Mouse (Mus musculus): Measurements from ENCODE around the gene Hacd2. TPM values are rescaled to one million over a fixed set of nuclear protein-coding genes. Genes with fewer than 3 reads are reported as not detected.

The Hacd2 gene
- polyA plus RNA-seq, 1 experiment: 38.2 TPM

GRCm38 (mm10) chr16:34991365-34991764 is 30.9 kb upstream of the Hacd2 start:
- H3K27ac ChIP-seq (ENCODE audit: insufficient read depth, low read length): no peak overlapping the region
- TF ChIP-seq CTCF (IDR thresholded peaks at IDR 0.05; ENCODE audit: extremely low read depth, insufficient read depth, low read length) (no peak), POLR2A (IDR thresholded peaks at IDR 0.05; ENCODE audit: extremely low read depth, insufficient read depth, low read length) (no peak)

DNA sequence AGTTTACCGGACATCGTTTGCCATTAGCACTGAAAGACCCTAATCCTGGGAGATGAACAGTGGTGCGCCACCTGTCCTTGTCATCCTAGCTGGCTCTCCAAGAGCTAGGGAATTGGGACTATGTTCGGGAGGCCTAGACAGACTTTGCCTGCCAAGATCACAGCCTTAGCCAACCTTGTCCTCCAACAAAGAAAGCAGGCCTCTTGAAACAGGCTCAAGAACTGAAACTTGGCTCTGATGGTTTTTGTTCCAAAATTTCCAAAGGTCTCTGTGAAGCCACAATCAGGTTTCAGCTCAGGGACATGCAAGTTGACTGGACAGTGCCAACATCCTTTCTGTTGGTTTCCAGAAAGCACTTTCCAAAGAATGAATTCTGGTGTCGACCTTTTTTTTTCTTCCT is 29.4 kb upstream of the Hacd2 start:
- Histone ChIP-seq H3K4me1 (ENCODE audit: control insufficient read depth, insufficient read depth, low read length) (peaks cover 9% of the 10 kb centered on the region), H3K27ac (ENCODE audit: insufficient read depth, low read length) (no peak overlapping the region), H3K4me3 (ENCODE audit: insufficient read depth, low read length) (no peak overlapping the region)
- TF ChIP-seq CTCF (IDR thresholded peaks at IDR 0.05; ENCODE audit: extremely low read depth, insufficient read depth, low read length): no peak
- no peak for TF ChIP-seq POLR2A (IDR thresholded peaks at IDR 0.05; ENCODE audit: extremely low read depth, insufficient read depth, low read length)

More at GRCm38 (mm10) chr16:34991365-34991764, 30.9 kb upstream of the Hacd2 start:
- Histone ChIP-seq H3K4me1 (ENCODE audit: control insufficient read depth, insufficient read depth, low read length) (peaks cover 6% of the 10 kb centered on the region; the same call in 1 of the 2 replicates), H3K4me3 (ENCODE audit: insufficient read depth, low read length) (no peak overlapping the region)

GRCm38 (mm10) chr16:34993694-34994330 is 28.4 kb upstream of the Hacd2 start:
- no peak overlapping the region for H3K4me3 ChIP-seq (ENCODE audit: insufficient read depth, low read length)
- TF ChIP-seq CTCF (IDR thresholded peaks at IDR 0.05; ENCODE audit: extremely low read depth, insufficient read depth, low read length): no peak
- no peak for TF ChIP-seq POLR2A (IDR thresholded peaks at IDR 0.05; ENCODE audit: extremely low read depth, insufficient read depth, low read length)
- no peak overlapping the region for H3K27ac ChIP-seq (ENCODE audit: insufficient read depth, low read length)
- H3K4me1 ChIP-seq (ENCODE audit: control insufficient read depth, insufficient read depth, low read length): peaks cover 11% of the 10 kb centered on the region

DNA sequence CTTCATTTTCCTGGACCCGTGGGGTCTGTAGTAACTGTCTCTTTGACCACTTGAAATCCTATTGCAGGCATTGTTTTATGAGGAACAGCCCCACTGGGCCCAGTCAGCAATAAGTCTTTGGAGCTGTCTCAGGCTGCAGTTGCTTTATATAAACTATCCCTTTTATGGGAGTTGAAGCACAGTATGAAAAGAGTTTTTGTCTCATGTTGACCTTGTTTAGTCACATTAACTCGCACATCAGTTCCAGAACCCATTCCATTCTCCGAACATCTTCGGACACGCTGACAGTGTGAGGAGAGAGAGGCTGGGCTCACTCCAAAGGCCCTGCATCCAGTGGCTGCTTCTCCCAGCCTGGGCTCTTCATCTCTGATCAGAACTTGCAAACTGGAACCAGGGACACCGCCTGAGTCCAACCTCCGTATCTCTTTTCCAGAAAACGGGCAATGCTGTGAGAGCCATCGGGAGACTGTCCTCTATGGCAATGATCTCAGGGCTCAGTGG is 27.5 kb upstream of the Hacd2 start:
- peak overlapping the region; percentile 36; the same call in 1 of the 2 replicates for H3K27ac ChIP-seq (ENCODE audit: insufficient read depth, low read length)

DNA sequence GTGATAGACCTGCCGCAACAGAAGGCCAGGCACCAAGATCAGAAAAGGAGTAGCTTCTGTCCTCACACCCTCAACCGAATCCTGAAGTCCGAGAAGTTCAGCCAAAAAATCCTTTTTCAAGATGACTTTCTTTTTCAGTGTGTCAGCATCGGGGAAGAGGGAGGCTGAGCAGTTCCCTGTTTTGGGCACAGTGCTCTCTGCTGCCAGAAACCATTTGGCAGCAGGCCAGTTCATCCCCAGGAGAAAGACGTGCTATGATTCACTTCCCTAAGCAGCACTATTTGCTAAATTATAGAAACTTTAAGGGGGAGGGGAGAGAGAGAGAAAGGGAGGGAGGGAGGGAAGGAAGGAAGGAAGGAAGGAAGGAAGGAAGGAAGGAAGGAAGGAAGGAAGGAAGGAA is 26.1 kb upstream of the Hacd2 start:
- Histone ChIP-seq H3K4me1 (ENCODE audit: control insufficient read depth, insufficient read depth, low read length) (peaks cover 17% of the 10 kb centered on the region), H3K27ac (ENCODE audit: insufficient read depth, low read length) (peak overlapping the region; percentile 36), H3K4me3 (ENCODE audit: insufficient read depth, low read length) (no peak overlapping the region)
- no peak for TF ChIP-seq CTCF (IDR thresholded peaks at IDR 0.05; ENCODE audit: extremely low read depth, insufficient read depth, low read length)
- no peak for TF ChIP-seq POLR2A (IDR thresholded peaks at IDR 0.05; ENCODE audit: extremely low read depth, insufficient read depth, low read length)

More for the DNA sequence above, 27.5 kb upstream of the Hacd2 start:
- peaks cover 12% of the 10 kb centered on the region for H3K4me1 ChIP-seq (ENCODE audit: control insufficient read depth, insufficient read depth, low read length)
- no peak for TF ChIP-seq POLR2A (IDR thresholded peaks at IDR 0.05; ENCODE audit: extremely low read depth, insufficient read depth, low read length)
- H3K4me3 ChIP-seq (ENCODE audit: insufficient read depth, low read length): no peak overlapping the region

DNA sequence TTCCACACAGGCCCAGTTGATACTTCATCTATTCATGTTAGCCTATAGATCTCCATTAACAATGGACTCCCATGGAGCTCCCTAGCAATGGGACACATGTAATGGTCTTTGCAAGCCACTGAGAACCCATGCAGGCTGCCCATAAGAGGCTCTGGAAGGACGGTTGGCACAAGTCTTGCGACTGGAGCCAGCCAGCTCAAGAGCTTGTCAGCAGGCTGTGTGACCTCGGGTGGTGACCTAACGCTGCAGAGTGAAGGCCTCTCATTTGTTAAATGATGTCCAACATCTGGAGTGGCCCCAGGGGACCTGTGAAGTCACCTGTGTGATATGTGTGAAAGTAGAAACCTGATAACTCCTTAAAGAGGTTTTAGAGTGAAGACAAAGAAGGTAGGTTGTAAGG is 25.2 kb upstream of the Hacd2 start:
- TF ChIP-seq CTCF (IDR thresholded peaks at IDR 0.05; ENCODE audit: extremely low read depth, insufficient read depth, low read length) (no peak), POLR2A (IDR thresholded peaks at IDR 0.05; ENCODE audit: extremely low read depth, insufficient read depth, low read length) (no peak)

DNA sequence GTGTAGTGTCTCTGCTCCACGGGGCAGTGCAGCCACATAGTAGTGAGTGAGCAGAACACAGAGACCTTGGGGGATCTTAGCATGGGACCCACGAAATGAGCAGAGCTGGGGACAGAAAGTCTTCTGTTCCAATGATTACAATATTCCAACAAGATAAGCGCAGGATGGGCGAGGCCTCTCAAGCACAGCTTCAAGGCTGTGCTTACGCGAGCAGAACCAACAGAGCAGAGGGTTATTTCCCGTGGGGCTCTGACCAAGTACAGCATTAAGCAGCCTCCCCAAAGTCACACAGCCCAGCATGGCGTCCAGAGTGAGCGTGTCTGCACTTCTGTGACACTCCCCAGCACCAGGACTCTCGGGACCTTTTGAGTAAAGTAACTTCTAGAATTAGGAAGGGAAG is 24.7 kb upstream of the Hacd2 start:
- no peak overlapping the region for H3K27ac ChIP-seq (ENCODE audit: insufficient read depth, low read length)
- H3K4me3 ChIP-seq (ENCODE audit: insufficient read depth, low read length): no peak overlapping the region
- TF ChIP-seq POLR2A (IDR thresholded peaks at IDR 0.05; ENCODE audit: extremely low read depth, insufficient read depth, low read length) (no peak), CTCF (IDR thresholded peaks at IDR 0.05; ENCODE audit: extremely low read depth, insufficient read depth, low read length) (no peak)
- peaks cover 18% of the 10 kb centered on the region for H3K4me1 ChIP-seq (ENCODE audit: control insufficient read depth, insufficient read depth, low read length)

More for the DNA sequence above, 25.2 kb upstream of the Hacd2 start:
- H3K4me3 ChIP-seq (ENCODE audit: insufficient read depth, low read length): no peak overlapping the region
- H3K27ac ChIP-seq (ENCODE audit: insufficient read depth, low read length): no peak overlapping the region
- H3K4me1 ChIP-seq (ENCODE audit: control insufficient read depth, insufficient read depth, low read length): peaks cover 18% of the 10 kb centered on the region

DNA sequence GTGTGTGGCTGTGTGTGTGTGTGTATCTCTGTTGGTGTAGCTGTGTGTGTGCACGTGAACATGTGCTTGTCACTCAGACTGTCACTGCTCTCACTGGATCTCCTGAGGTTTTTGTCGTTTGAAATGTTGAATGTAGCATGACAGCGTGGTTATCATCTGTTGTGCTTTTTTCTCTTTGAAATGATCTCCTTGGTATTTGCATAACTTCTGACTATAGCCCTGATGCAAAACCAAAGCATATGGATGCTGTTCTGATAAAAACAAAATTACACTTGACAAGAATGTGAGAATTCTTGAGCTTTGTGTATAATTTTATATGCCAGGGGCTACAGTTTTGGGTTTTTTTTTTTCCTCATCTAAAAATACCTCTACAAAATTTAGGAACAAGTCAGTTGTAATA is 23.2 kb upstream of the Hacd2 start:
- Histone ChIP-seq H3K4me3 (ENCODE audit: insufficient read depth, low read length) (no peak overlapping the region), H3K27ac (ENCODE audit: insufficient read depth, low read length) (peak overlapping the region; percentile 75; the same call in 1 of the 2 replicates), H3K4me1 (ENCODE audit: control insufficient read depth, insufficient read depth, low read length) (peaks cover 18% of the 10 kb centered on the region)
- no peak for TF ChIP-seq POLR2A (IDR thresholded peaks at IDR 0.05; ENCODE audit: extremely low read depth, insufficient read depth, low read length)
- TF ChIP-seq CTCF (IDR thresholded peaks at IDR 0.05; ENCODE audit: extremely low read depth, insufficient read depth, low read length): no peak

GRCm38 (mm10) chr16:34999986-35000385 is 22.2 kb upstream of the Hacd2 start:
- Histone ChIP-seq H3K27ac (ENCODE audit: insufficient read depth, low read length) (peak overlapping the region; percentile 71; the same call in 1 of the 2 replicates), H3K4me3 (ENCODE audit: insufficient read depth, low read length) (0 out of 2 replicates have a peak overlapping the region, but pooled peaks have one; percentile 18), H3K4me1 (ENCODE audit: control insufficient read depth, insufficient read depth, low read length) (peaks cover 18% of the 10 kb centered on the region)
- TF ChIP-seq CTCF (IDR thresholded peaks at IDR 0.05; ENCODE audit: extremely low read depth, insufficient read depth, low read length) (no peak), POLR2A (IDR thresholded peaks at IDR 0.05; ENCODE audit: extremely low read depth, insufficient read depth, low read length) (no peak)

- Histone ChIP-seq H3K4me1 (ENCODE audit: control insufficient read depth, insufficient read depth, low read length) (peaks cover 12% of the 10 kb centered on the region), H3K4me3 (ENCODE audit: insufficient read depth, low read length) (no peak overlapping the region), H3K27ac (ENCODE audit: insufficient read depth, low read length) (no peak overlapping the region)
- TF ChIP-seq CTCF (IDR thresholded peaks at IDR 0.05; ENCODE audit: extremely low read depth, insufficient read depth, low read length) (no peak), POLR2A (IDR thresholded peaks at IDR 0.05; ENCODE audit: extremely low read depth, insufficient read depth, low read length) (no peak)
Measured at GRCm38 (mm10) chr16:35000923-35001560, 21.2 kb upstream of the Hacd2 start.

Measured in cortical plate, adult 2 months (tissue).